Mouse (Mus musculus) lung, adult 18-20 months (tissue): Measurements from ENCODE around the gene Fgd2.
A peak's percentile ranks its signal among the peaks of the same experiment; 100 is the strongest.
"Not testable (repeated sequence)": the region's sequence is repeated elsewhere in the genome, so short reads cannot be mapped to it uniquely, and the experiment has no call there.

ENCODE experiments used
- DNase-seq, 2 experiments: peaks; one replicate each; pipeline ENCODE4 v3.0.0; 2022; ENCODE audit warnings: mixed read lengths in 2 of 2

Gene Fgd2

GRCm38 (mm10) chr17:29360761-29361221, at the start of gene Fgd2:
TSS of gene Fgd2 (plus strand) at chr17:29360914.
- DNase-seq: peak; percentile 73 to 78

GRCm38 (mm10) chr17:29311602-29312001, 49.1 kb upstream of the Fgd2 start:
- DNase-seq: no peak

GRCm38 (mm10) chr17:29312082-29312481, 48.6 kb upstream of the Fgd2 start:
- no peak for DNase-seq

- DNase-seq: no peak
These were observed 47.4 kb upstream of the Fgd2 start for GRCm38 (mm10) chr17:29313300-29313699.

GRCm38 (mm10) chr17:29315672-29316465, 44.8 kb upstream of the Fgd2 start:
- no peak for DNase-seq

- no peak for DNase-seq
These were observed 43.8 kb upstream of the Fgd2 start for GRCm38 (mm10) chr17:29316891-29317290.

- not testable (repeated sequence) for DNase-seq
These were observed 43.3 kb upstream of the Fgd2 start, which contains the start of gene Pi16 for GRCm38 (mm10) chr17:29317380-29317779. TSS of gene Pi16 (plus strand) at chr17:29317680.

- no peak for DNase-seq
These were observed 41.9 kb upstream of the Fgd2 start for GRCm38 (mm10) chr17:29318731-29319250.

- DNase-seq: no peak
These were observed 41.2 kb upstream of the Fgd2 start for GRCm38 (mm10) chr17:29319476-29319875.

GRCm38 (mm10) chr17:29319881-29320639, 40.7 kb upstream of the Fgd2 start:
- DNase-seq: no peak

GRCm38 (mm10) chr17:29321765-29322602, 38.7 kb upstream of the Fgd2 start:
- DNase-seq: peak in 1 of 2 experiments; percentile 2

GRCm38 (mm10) chr17:29322603-29322962, 38.1 kb upstream of the Fgd2 start:
- peak; percentile 90 to 92 for DNase-seq

- no peak for DNase-seq
These were observed 37.1 kb upstream of the Fgd2 start for GRCm38 (mm10) chr17:29323625-29324024.

- no peak for DNase-seq
These were observed 34.9 kb upstream of the Fgd2 start for GRCm38 (mm10) chr17:29325831-29326230.

- peak in 1 of 2 experiments; percentile 47 for DNase-seq
These were observed 33.9 kb upstream of the Fgd2 start for GRCm38 (mm10) chr17:29326531-29327529.

- DNase-seq: no peak
These were observed 33.0 kb upstream of the Fgd2 start for GRCm38 (mm10) chr17:29327691-29328090.

GRCm38 (mm10) chr17:29330221-29330620, 30.5 kb upstream of the Fgd2 start:
- DNase-seq: no peak

- DNase-seq: no peak
These were observed 29.9 kb upstream of the Fgd2 start for GRCm38 (mm10) chr17:29330671-29331410.

GRCm38 (mm10) chr17:29332186-29332685, 28.5 kb upstream of the Fgd2 start:
- no peak for DNase-seq

- peak; percentile 80 to 82 for DNase-seq
These were observed 24.3 kb upstream of the Fgd2 start for GRCm38 (mm10) chr17:29336266-29336990.
